Mouse (Mus musculus) kidney, postnatal 0 days (tissue): ENCODE data around the gene Ube2d2b. TPM values are rescaled to one million over a fixed set of nuclear protein-coding genes. Genes with fewer than 3 reads are reported as not detected.

Experiments
- ATAC-seq: fragments of 200-750 bp; cut with Nextera tagmentation; replicated peaks from 2 replicates; pipeline ENCODE4 v1.8.0; 2017; ENCODE audit warnings: low read depth, moderate number of reproducible peaks, moderate TSS enrichment, moderate library complexity; ENCODE audit not compliant: low FRiP score
- DNase-seq: peaks from one replicate; pipeline ENCODE4 v3.0.0-alpha.2; 2016; ENCODE audit warnings: low spot score
- H3K27ac ChIP-seq: fragments of 300-500 bp; sonication (generic); 2 replicates; pipeline ENCODE4 v1.5.1; 2014; ENCODE audit warnings: mild to moderate bottlenecking
- H3K27me3 ChIP-seq: fragments of 300-500 bp; sonication (generic); 2 replicates; pipeline ENCODE4 v1.6.1; 2014; ENCODE audit warnings: low read length, mixed read lengths; ENCODE audit not compliant: insufficient read depth
- H3K36me3 ChIP-seq: fragments of 300-500 bp; sonication (generic); 2 replicates; pipeline ENCODE4 v1.6.1; 2014; ENCODE audit warnings: low read length, mixed read lengths; ENCODE audit not compliant: insufficient read depth
- H3K4me1 ChIP-seq: fragments of 300-500 bp; sonication (generic); replicated peaks from 2 replicates; pipeline ENCODE4 v1.6.1; 2014; ENCODE audit warnings: antibody characterized with exemption, low read length, mixed read lengths; ENCODE audit not compliant: insufficient read depth
- H3K4me2 ChIP-seq: fragments of 300-500 bp; sonication (generic); 2 replicates; pipeline ENCODE4 v1.6.1; 2014; ENCODE audit warnings: mild to moderate bottlenecking, low read length, moderate library complexity, mixed read lengths
- H3K4me3 ChIP-seq: fragments of 300-500 bp; sonication (generic); replicated peaks from 2 replicates; pipeline ENCODE4 v1.5.1; 2014; ENCODE audit warnings: low read depth, low read length
- H3K9ac ChIP-seq: fragments of 300-500 bp; sonication (generic); 2 replicates; pipeline ENCODE4 v1.6.1; 2014; ENCODE audit warnings: low read depth, low read length
- H3K9me3 ChIP-seq: fragments of 300-500 bp; sonication (generic); replicated peaks from 2 replicates; pipeline ENCODE4 v1.6.1; 2016; ENCODE audit warnings: low read length, inconsistent platforms, mixed read lengths
- CTCF ChIP-seq: IDR thresholded peaks from 2 replicates; pipeline ENCODE4 v1.5.1; 2016; ENCODE audit warnings: antibody characterized with exemption, low read depth, mild to moderate bottlenecking, moderate library complexity
- WGBS: fragments of 180-500 bp; shearing (Covaris S2); extraction: QIAGEN DNeasy Blood & Tissue Kit; methylation state at CpG from one replicate; pipeline ENCODE4 v1.1.7; 2014; 5-methylcytosine and 5-hydroxymethylcytosine counted together
- polyA plus RNA-seq: library from polyadenylated mRNA; unstranded; fragments of >200 nt; fragmentation: Nextera tagmentation; extraction: Ambion mirVana; gene quantifications from 2 replicates; pipeline ENCODE4 v1.2.1, GENCODE M21; 2015

Gene Ube2d2b
- polyA plus RNA-seq = 0.08 TPM in 1 of 2 replicates, not detected in the other

DNA sequence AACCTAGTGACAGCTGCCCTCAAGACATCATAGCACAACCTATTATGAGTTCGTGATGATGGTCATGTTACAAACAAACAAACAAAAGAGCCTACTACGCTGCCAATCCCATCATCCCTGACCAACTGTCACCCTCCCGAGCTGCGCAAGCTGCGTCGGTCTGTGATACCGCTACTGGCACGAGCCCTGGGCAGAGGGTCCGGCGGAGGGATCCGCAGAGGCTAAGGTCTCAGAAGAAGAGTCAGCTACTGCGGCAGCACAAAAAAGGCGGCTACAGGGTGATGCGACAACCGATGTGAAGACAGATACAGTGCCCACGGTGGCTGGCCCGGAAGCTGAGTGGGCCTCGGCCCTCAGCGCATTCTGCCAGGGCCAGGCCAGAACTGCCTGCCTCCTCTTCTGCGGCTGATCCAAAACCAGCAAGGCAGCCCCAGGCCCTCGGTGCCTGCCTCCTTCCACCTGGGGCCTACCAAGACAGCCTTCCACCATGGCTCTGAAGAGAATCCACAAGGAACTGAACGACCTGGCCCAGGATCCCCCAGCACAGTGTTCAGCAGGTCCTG lies at the start of gene Ube2d2b:
Ube2d2b (plus strand) TSS at position 102 of the 563 bp plus-strand sequence.
- Histone ChIP-seq H3K27ac (no peak within 1 kb of the TSS), H3K4me3 (no peak within 1 kb of the TSS), H3K9ac (no peak within 1 kb of the TSS), H3K9me3 (no peaks in the 10 kb centered on the region), H3K27me3 (no peaks in the 10 kb centered on the region), H3K4me1 (no peaks in the 10 kb centered on the region), H3K4me2 (no peak within 1 kb of the TSS), H3K36me3 (peaks cover 6% of the 10 kb centered on the region; the same call in 1 of the 2 replicates)
- TF ChIP-seq CTCF = no peak
- ATAC-seq (no peak), DNase-seq (no peak)
- 95% methylated on average over 22 of the region's 22 CpGs for WGBS

DNA sequence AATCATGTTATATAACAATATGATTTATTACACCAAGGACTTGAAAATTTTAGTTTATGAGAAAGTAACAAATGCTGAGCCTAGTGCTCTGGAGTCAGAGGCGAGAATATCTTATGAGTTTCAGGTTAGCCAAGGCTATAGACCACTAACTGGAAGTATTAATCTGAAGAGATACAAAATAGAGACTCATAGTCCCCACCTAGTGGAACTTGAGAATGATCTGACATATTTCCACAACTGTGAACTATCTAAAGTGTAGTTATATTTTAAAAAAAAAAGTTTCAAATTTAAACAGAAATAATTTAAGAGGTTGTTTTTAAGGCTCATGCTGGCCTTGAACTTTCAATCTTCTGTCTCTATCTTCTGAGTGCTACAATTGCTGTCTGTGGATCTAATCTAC lies 47.5 kb upstream of the Ube2d2b start:
- no peak for TF ChIP-seq CTCF
- Histone ChIP-seq H3K36me3 (peaks cover 9% of the 10 kb centered on the region), H3K27me3 (no peaks in the 10 kb centered on the region), H3K4me2 (no peak overlapping the region), H3K4me3 (no peak overlapping the region), H3K4me1 (no peaks in the 10 kb centered on the region), H3K9me3 (no peaks in the 10 kb centered on the region), H3K9ac (no peak overlapping the region), H3K27ac (no peak overlapping the region)
- ATAC-seq (no peak), DNase-seq (no peak)
- 95% methylated on average over 1 of the region's 1 CpGs for WGBS

DNA sequence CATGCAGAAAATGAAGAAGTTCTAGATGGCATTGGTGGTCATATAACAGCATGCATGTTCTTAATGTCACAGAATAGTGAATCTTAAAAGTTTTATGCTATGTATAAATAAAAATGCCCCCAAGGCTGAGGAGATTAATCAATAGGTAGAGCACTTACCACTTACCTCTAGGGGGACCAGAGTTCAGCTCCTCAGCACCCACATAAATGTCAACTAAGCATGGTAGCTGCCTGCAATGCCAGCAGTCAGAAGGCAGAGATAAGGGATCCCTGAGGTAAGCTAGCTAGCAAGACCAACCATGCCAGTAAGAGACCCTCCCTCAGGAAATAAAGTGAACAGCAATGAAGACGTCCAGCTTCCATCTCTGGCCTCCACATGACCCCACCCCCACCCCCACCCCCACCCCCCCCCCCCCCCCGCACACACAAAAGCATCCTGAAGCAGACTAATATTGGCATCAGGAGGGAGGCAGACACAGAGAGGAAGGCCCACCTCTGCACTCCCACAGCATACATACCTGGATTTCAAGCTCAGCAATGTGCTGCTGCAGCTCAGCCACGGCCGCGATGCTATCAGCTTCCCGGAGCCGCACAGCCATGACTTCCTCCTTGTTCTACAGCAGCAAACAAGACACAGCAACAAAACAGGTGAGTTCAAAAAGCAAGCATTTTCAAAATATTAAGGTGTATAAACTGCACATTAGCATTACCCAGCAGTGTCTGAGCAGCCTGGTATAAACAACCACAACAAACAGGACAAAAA lies 42.0 kb upstream of the Ube2d2b start:
- Histone ChIP-seq H3K36me3 (peaks cover 8% of the 10 kb centered on the region), H3K9ac (no peak overlapping the region), H3K4me3 (no peak overlapping the region), H3K27me3 (no peaks in the 10 kb centered on the region), H3K9me3 (no peaks in the 10 kb centered on the region), H3K4me2 (no peak overlapping the region), H3K27ac (no peak overlapping the region), H3K4me1 (no peaks in the 10 kb centered on the region)
- 78% methylated on average over 7 of the region's 7 CpGs for WGBS
- no peak for TF ChIP-seq CTCF
- DNase-seq = no peak
- no peak for ATAC-seq

DNA sequence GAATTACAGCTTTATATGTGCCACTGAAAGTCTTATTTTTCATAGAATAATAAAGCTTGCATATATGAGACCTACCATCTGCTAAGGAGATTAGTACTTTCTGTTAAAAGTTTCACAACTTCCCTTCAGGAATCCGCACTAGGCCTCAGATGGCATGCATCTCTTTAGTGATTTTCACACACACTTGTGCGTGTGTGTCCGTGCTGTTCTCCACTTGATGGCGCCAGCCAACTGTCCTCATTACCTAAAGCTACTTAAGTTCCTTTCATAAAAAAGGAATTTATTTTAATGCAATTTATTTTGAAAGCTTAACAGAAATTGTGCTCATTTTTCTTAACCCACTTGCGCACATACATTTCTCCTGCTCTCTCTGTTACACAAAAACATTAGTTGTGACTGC lies 40.4 kb upstream of the Ube2d2b start:
- no peak overlapping the region for H3K9ac ChIP-seq
- peaks cover 8% of the 10 kb centered on the region for H3K36me3 ChIP-seq
- H3K27me3 ChIP-seq = no peaks in the 10 kb centered on the region
- H3K4me1 ChIP-seq = no peaks in the 10 kb centered on the region
- peak; percentile 67 for TF ChIP-seq CTCF
- H3K27ac ChIP-seq = no peak overlapping the region
- DNase-seq (peak; percentile 22), ATAC-seq (no peak)
- no peak overlapping the region for H3K4me3 ChIP-seq
- no peaks in the 10 kb centered on the region for H3K9me3 ChIP-seq
- H3K4me2 ChIP-seq = no peak overlapping the region
- WGBS = 77% methylated on average over 5 of the region's 5 CpGs

DNA sequence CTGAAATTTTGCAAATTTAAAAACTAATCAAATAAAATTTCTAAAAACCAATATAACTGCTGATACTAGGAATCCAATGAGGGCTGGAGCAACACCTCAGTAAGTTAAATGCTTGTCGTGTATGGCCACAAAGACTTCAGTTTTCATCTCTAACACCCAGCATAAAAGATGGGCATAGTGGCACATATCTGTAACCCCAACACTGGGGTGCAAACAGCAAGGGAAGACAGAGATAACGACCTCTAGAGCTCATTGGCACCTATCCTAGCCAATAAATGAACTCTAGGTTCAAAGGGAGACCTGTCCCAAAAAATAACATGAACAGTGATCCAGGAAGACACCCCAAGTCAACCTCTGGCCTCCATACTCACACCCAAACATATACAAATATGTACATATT lies 37.9 kb upstream of the Ube2d2b start:
- 79% methylated on average over 2 of the region's 2 CpGs for WGBS
- no peak overlapping the region for H3K9ac ChIP-seq
- no peak overlapping the region for H3K27ac ChIP-seq
- no peak for DNase-seq
- no peak for TF ChIP-seq CTCF
- H3K27me3 ChIP-seq = no peaks in the 10 kb centered on the region
- H3K9me3 ChIP-seq = no peaks in the 10 kb centered on the region
- no peak for ATAC-seq
- H3K4me3 ChIP-seq = no peak overlapping the region
- no peak overlapping the region for H3K4me2 ChIP-seq
- H3K4me1 ChIP-seq = no peaks in the 10 kb centered on the region
- peaks cover 15% of the 10 kb centered on the region for H3K36me3 ChIP-seq

- no peaks in the 10 kb centered on the region for H3K9me3 ChIP-seq
- no peak for TF ChIP-seq CTCF
- ATAC-seq = no peak
- H3K4me2 ChIP-seq = no peak overlapping the region
- H3K27ac ChIP-seq = no peak overlapping the region
- no peak for DNase-seq
- peaks cover 14% of the 10 kb centered on the region for H3K36me3 ChIP-seq
- no peak overlapping the region for H3K4me3 ChIP-seq
- H3K27me3 ChIP-seq = no peaks in the 10 kb centered on the region
- H3K9ac ChIP-seq = no peak overlapping the region
- WGBS = 94% methylated on average over 3 of the region's 3 CpGs
- no peaks in the 10 kb centered on the region for H3K4me1 ChIP-seq
Measured at GRCm38 (mm10) chr5:107792516-107792915, 37.4 kb upstream of the Ube2d2b start.
